Mouse (Mus musculus) embryonic facial prominence, embryonic 10.5 days (tissue): ENCODE measurements at regions not wholly inside any gene's neighbourhood (a gene's known extent, or its start where the extent isn't known, plus 50 kb on each side); places are given as distances from the start of the nearest gene placed in this dataset.
A peak's percentile ranks its signal among the peaks of the same experiment; 100 is the strongest.

Experiments
- DNase-seq: peaks from one replicate; pipeline ENCODE4 v3.0.0-alpha.2; 2017; ENCODE audit warnings: low spot score
- H3K27ac ChIP-seq: fragments of 300-500 bp; sonication (generic); replicated peaks from 2 replicates; pipeline ENCODE4 v1.5.1; 2016; ENCODE audit warnings: mild to moderate bottlenecking
- H3K27me3 ChIP-seq: fragments of 300-500 bp; sonication (generic); replicated peaks from 2 replicates; pipeline ENCODE4 v1.6.1; 2016; ENCODE audit warnings: low read depth, mild to moderate bottlenecking; ENCODE audit not compliant: poor library complexity, severe bottlenecking
- H3K36me3 ChIP-seq: fragments of 300-500 bp; sonication (generic); replicated peaks from 2 replicates; pipeline ENCODE4 v1.6.1; 2016; ENCODE audit warnings: mild to moderate bottlenecking, moderate library complexity
- H3K4me1 ChIP-seq: fragments of 300-500 bp; sonication (generic); 2 replicates; pipeline ENCODE4 v1.6.1; 2016
- H3K4me3 ChIP-seq: fragments of 300-500 bp; sonication (generic); 2 replicates; pipeline ENCODE4 v1.5.1; 2016; ENCODE audit warnings: mild to moderate bottlenecking, moderate library complexity
- H3K9me3 ChIP-seq: fragments of 300-500 bp; sonication (generic); 2 replicates; pipeline ENCODE4 v1.6.1; 2016; ENCODE audit warnings: mild to moderate bottlenecking
- WGBS: fragments of 180-500 bp; shearing (Covaris S2); methylation state at CpG from one replicate; pipeline ENCODE4 v1.1.7; 2016; 5-methylcytosine and 5-hydroxymethylcytosine counted together

GRCm38 (mm10) chr2:166230617-166231016 lies 75.2 kb upstream of the Sulf2 start:
- Histone ChIP-seq H3K27ac (peak overlapping the region; percentile 48; the same call in 1 of the 2 replicates), H3K4me1 (peaks cover 61% of the 10 kb centered on the region)

GRCm38 (mm10) chr2:166228356-166228755 lies 72.9 kb upstream of the Sulf2 start:
- no peak for DNase-seq
- Histone ChIP-seq H3K27me3 (0 out of 2 replicates have a peak, but pooled peaks cover 16% of the 10 kb centered on the region), H3K4me3 (no peak overlapping the region), H3K9me3 (0 out of 2 replicates have a peak, but pooled peaks cover 7% of the 10 kb centered on the region), H3K36me3 (no peaks in the 10 kb centered on the region), H3K27ac (peak overlapping the region; percentile 48; the same call in 1 of the 2 replicates), H3K4me1 (peaks cover 55% of the 10 kb centered on the region)
- WGBS: 87% methylated on average over 6 of the region's 6 CpGs

More at GRCm38 (mm10) chr2:166230617-166231016, 75.2 kb upstream of the Sulf2 start:
- WGBS: 88% methylated on average over 6 of the region's 6 CpGs
- Histone ChIP-seq H3K9me3 (0 out of 2 replicates have a peak, but pooled peaks cover 6% of the 10 kb centered on the region), H3K27me3 (0 out of 2 replicates have a peak, but pooled peaks cover 12% of the 10 kb centered on the region), H3K4me3 (no peak overlapping the region), H3K36me3 (no peaks in the 10 kb centered on the region)
- DNase-seq: no peak

- Histone ChIP-seq H3K27me3 (peaks cover 21% of the 10 kb centered on the region; the same call in 1 of the 2 replicates), H3K27ac (peak overlapping the region; percentile 77), H3K36me3 (no peaks in the 10 kb centered on the region), H3K4me3 (no peak overlapping the region), H3K9me3 (0 out of 2 replicates have a peak, but pooled peaks cover 7% of the 10 kb centered on the region), H3K4me1 (peaks cover 49% of the 10 kb centered on the region)
- DNase-seq: no peak
- WGBS: 36% methylated on average over 5 of the region's 5 CpGs
Observed at GRCm38 (mm10) chr2:166227496-166227895, 72.0 kb upstream of the Sulf2 start.

- Histone ChIP-seq H3K36me3 (no peaks in the 10 kb centered on the region), H3K4me3 (no peak overlapping the region), H3K9me3 (0 out of 2 replicates have a peak, but pooled peaks cover 7% of the 10 kb centered on the region), H3K27me3 (peaks cover 21% of the 10 kb centered on the region; the same call in 1 of the 2 replicates), H3K4me1 (peaks cover 45% of the 10 kb centered on the region), H3K27ac (peak overlapping the region; percentile 77)
- 8% methylated on average over 3 of the region's 3 CpGs for WGBS
- peak; percentile 72 for DNase-seq
Observed at GRCm38 (mm10) chr2:166226929-166227328, 71.5 kb upstream of the Sulf2 start.

- Histone ChIP-seq H3K4me1 (peaks cover 43% of the 10 kb centered on the region), H3K9me3 (0 out of 2 replicates have a peak, but pooled peaks cover 7% of the 10 kb centered on the region), H3K36me3 (no peaks in the 10 kb centered on the region), H3K4me3 (no peak overlapping the region), H3K27me3 (peaks cover 21% of the 10 kb centered on the region; the same call in 1 of the 2 replicates), H3K27ac (peak overlapping the region; percentile 77)
- 88% methylated on average over 2 of the region's 2 CpGs for WGBS
- no peak for DNase-seq
Observed at GRCm38 (mm10) chr2:166226331-166226730, 70.9 kb upstream of the Sulf2 start.

GRCm38 (mm10) chr2:166225354-166225753 lies 69.9 kb upstream of the Sulf2 start:
- H3K27ac ChIP-seq: no peak overlapping the region
- 87% methylated on average over 9 of the region's 9 CpGs for WGBS
- peaks cover 41% of the 10 kb centered on the region for H3K4me1 ChIP-seq
- DNase-seq: no peak
- no peak overlapping the region for H3K4me3 ChIP-seq
- H3K36me3 ChIP-seq: no peaks in the 10 kb centered on the region
- H3K27me3 ChIP-seq: peaks cover 18% of the 10 kb centered on the region
- 0 out of 2 replicates have a peak, but pooled peaks cover 7% of the 10 kb centered on the region for H3K9me3 ChIP-seq

GRCm38 (mm10) chr2:166218783-166219182 lies 63.3 kb upstream of the Sulf2 start:
- H3K27me3 ChIP-seq: peaks cover 56% of the 10 kb centered on the region

GRCm38 (mm10) chr2:166216512-166216865 lies 61.0 kb upstream of the Sulf2 start:
- Histone ChIP-seq H3K9me3 (no peaks in the 10 kb centered on the region), H3K27ac (peak overlapping the region; percentile 65), H3K4me3 (no peak overlapping the region), H3K27me3 (peaks cover 62% of the 10 kb centered on the region), H3K36me3 (no peaks in the 10 kb centered on the region), H3K4me1 (peaks cover 55% of the 10 kb centered on the region)
- DNase-seq: no peak
- 71% methylated on average over 11 of the region's 11 CpGs for WGBS

More at GRCm38 (mm10) chr2:166218783-166219182, 63.3 kb upstream of the Sulf2 start:
- no peak for DNase-seq
- H3K36me3 ChIP-seq: no peaks in the 10 kb centered on the region
- no peak overlapping the region for H3K4me3 ChIP-seq
- 67% methylated on average over 9 of the region's 9 CpGs for WGBS
- H3K9me3 ChIP-seq: no peaks in the 10 kb centered on the region
- H3K27ac ChIP-seq: no peak overlapping the region
- peaks cover 53% of the 10 kb centered on the region for H3K4me1 ChIP-seq

- peak overlapping the region; percentile 65 for H3K27ac ChIP-seq
- 50% methylated on average over 18 of the region's 18 CpGs for WGBS
- no peak overlapping the region for H3K4me3 ChIP-seq
- no peaks in the 10 kb centered on the region for H3K9me3 ChIP-seq
- no peaks in the 10 kb centered on the region for H3K36me3 ChIP-seq
- DNase-seq: peak; percentile 45
- peaks cover 52% of the 10 kb centered on the region for H3K4me1 ChIP-seq
- H3K27me3 ChIP-seq: peaks cover 62% of the 10 kb centered on the region
Observed at GRCm38 (mm10) chr2:166215610-166216511, 60.4 kb upstream of the Sulf2 start.

GRCm38 (mm10) chr2:166215191-166215590 lies 59.7 kb upstream of the Sulf2 start:
- 51% methylated on average over 7 of the region's 7 CpGs for WGBS
- Histone ChIP-seq H3K4me3 (no peak overlapping the region), H3K36me3 (no peaks in the 10 kb centered on the region), H3K27ac (peak overlapping the region; percentile 65; the same call in 1 of the 2 replicates), H3K27me3 (peaks cover 59% of the 10 kb centered on the region), H3K4me1 (peaks cover 45% of the 10 kb centered on the region), H3K9me3 (no peaks in the 10 kb centered on the region)
- peak; percentile 46 for DNase-seq

GRCm38 (mm10) chr2:166207145-166207508 lies 51.7 kb upstream of the Sulf2 start:
- Histone ChIP-seq H3K36me3 (no peaks in the 10 kb centered on the region), H3K9me3 (no peaks in the 10 kb centered on the region), H3K4me1 (peaks cover 51% of the 10 kb centered on the region), H3K27ac (peak overlapping the region; percentile 27), H3K27me3 (peaks cover 6% of the 10 kb centered on the region), H3K4me3 (no peak overlapping the region)
- no peak for DNase-seq
- WGBS: 90% methylated on average over 3 of the region's 3 CpGs

- WGBS: 73% methylated on average over 5 of the region's 5 CpGs
- no peak overlapping the region for H3K4me3 ChIP-seq
- no peaks in the 10 kb centered on the region for H3K9me3 ChIP-seq
- H3K4me1 ChIP-seq: peaks cover 50% of the 10 kb centered on the region
- H3K36me3 ChIP-seq: no peaks in the 10 kb centered on the region
- H3K27ac ChIP-seq: peak overlapping the region; percentile 27
- peaks cover 12% of the 10 kb centered on the region for H3K27me3 ChIP-seq
- DNase-seq: no peak
Observed at GRCm38 (mm10) chr2:166206396-166207144, 51.1 kb upstream of the Sulf2 start.
